Comparison of ENCODE assay signal across 8 mouse cellular contexts in the genomic region with DNA sequence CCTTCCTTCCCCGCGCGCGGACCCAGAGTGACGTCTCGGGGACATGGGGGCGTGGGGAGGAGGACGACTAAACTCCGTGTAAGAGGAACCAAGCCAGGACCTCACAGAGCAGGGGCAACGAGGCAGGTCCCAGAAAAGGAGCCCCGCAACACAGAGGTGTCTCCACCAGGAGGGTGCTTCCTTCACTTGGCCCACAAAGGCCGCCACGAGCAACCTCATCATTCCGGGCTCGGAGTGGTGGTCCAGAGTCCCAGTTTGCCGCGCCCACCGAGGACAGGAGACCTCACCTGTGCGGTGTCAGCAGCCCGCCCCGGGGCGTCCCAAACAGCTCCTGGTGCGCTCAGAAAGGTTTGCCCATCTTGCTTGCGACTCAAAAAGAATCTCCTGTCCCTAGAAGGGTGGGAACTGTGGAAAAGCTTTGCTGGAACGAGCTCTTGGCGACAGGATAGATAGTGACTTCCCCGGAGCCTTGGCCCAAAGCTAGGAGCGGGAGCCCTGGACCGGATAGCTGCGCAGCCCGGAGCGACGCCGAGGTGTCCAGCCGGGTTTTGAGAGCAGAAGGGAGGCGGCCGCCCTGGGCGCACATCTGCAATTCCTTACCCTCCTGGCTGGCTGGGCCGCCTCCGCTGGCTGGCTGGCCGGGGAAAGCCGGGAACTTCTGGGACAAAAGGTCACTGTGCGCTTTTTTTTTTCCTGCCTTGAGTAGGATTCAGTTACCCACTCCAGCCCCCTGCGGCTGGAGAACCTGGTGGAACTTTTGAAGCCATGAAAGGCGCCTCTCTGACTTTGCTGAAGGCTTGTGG. TPM values are rescaled to one million over a fixed set of nuclear protein-coding genes. Genes with fewer than 3 reads are reported as not detected.
A peak's percentile ranks its signal among the peaks of the same experiment; 100 is the strongest.
DNase-seq lines count a peak whose midpoint lies in the region; ATAC-seq and TF ChIP-seq lines count a peak whose summit lies in the region.

No protein-coding gene starts in this region.

- ATAC-seq in hindbrain, postnatal 0 days = no peak; the same call in 1 of the 2 replicates
- ATAC-seq in liver, embryonic 13.5 days (ENCODE audit: low read depth) = peak; percentile 45
- ATAC-seq in neural tube, embryonic 12.5 days (ENCODE audit: low FRiP score, low read depth) = peak; percentile 77
- no peak for ATAC-seq in inflammation-experienced regulatory T-cells, adult 6 months

- H3K4me1 ChIP-seq in hindbrain, postnatal 0 days (ENCODE audit: insufficient read depth, low read length) = no peaks in the 10 kb centered on the region
- peaks cover 31% of the 10 kb centered on the region for H3K4me1 ChIP-seq in liver, embryonic 13.5 days (replicated peaks)
- peaks cover 14% of the 10 kb centered on the region for H3K4me1 ChIP-seq in neural tube, embryonic 12.5 days

- H3K9me3 ChIP-seq in hindbrain, postnatal 0 days (ENCODE audit: low read length) = 0 out of 2 replicates have a peak, but pooled peaks cover 2% of the 10 kb centered on the region
- H3K9me3 ChIP-seq in liver, embryonic 13.5 days (replicated peaks) = no peaks in the 10 kb centered on the region
- no peaks in the 10 kb centered on the region for H3K9me3 ChIP-seq in neural tube, embryonic 12.5 days

- WGBS in hindbrain, postnatal 0 days = 3% methylated on average over 43 of the region's 45 CpGs
- 4% methylated on average over 45 of the region's 45 CpGs for WGBS in liver, embryonic 13.5 days (ENCODE audit: insufficient replicate concordance)
- WGBS in neural tube, embryonic 12.5 days = 1% methylated on average over 45 of the region's 45 CpGs

- H3K9ac ChIP-seq in hindbrain, postnatal 0 days (replicated peaks; ENCODE audit: low read length) = peak overlapping the region; percentile 60
- H3K9ac ChIP-seq in liver, embryonic 13.5 days = peak overlapping the region; percentile 67
- peak overlapping the region; percentile 75 for H3K9ac ChIP-seq in neural tube, embryonic 12.5 days

- H3K4me3 ChIP-seq in hindbrain, postnatal 0 days (ENCODE audit: low read length) = peak overlapping the region; percentile 52
- peak overlapping the region; percentile 58 for H3K4me3 ChIP-seq in liver, embryonic 13.5 days (replicated peaks)
- peak overlapping the region; percentile 45 for H3K4me3 ChIP-seq in neural tube, embryonic 12.5 days

- H3K27ac ChIP-seq in hindbrain, postnatal 0 days = no peak overlapping the region
- H3K27ac ChIP-seq in liver, embryonic 13.5 days = no peak overlapping the region
- H3K27ac ChIP-seq in neural tube, embryonic 12.5 days = no peak overlapping the region

- TF ChIP-seq CTCF in hindbrain, postnatal 0 days (IDR thresholded peaks at IDR 0.05; ENCODE audit: low read depth) = no peak

- DNase-seq in heart, adult 11 months = peak; percentile 96
- no peak for DNase-seq in heart, adult 8-10 months (ENCODE audit: low spot score)
- peak; percentile 72 for DNase-seq in embryo, embryonic 10 days (ENCODE audit: low spot score)
- peak; percentile 67 for DNase-seq in gastrocnemius, postnatal 25 days
- no peak for DNase-seq in hindbrain, postnatal 0 days (ENCODE audit: low spot score)
- no peak for DNase-seq in liver, embryonic 13.5 days

- H3K4me2 ChIP-seq in hindbrain, postnatal 0 days (ENCODE audit: low read depth, low read length) = peak overlapping the region; percentile 89
- peak overlapping the region; percentile 86 for H3K4me2 ChIP-seq in liver, embryonic 13.5 days
- H3K4me2 ChIP-seq in neural tube, embryonic 12.5 days (replicated peaks) = peak overlapping the region; percentile 97

- no peaks in the 10 kb centered on the region for H3K36me3 ChIP-seq in hindbrain, postnatal 0 days (ENCODE audit: insufficient read depth, low read length)
- H3K36me3 ChIP-seq in liver, embryonic 13.5 days = no peaks in the 10 kb centered on the region
- no peaks in the 10 kb centered on the region for H3K36me3 ChIP-seq in neural tube, embryonic 12.5 days

- no peaks in the 10 kb centered on the region for H3K27me3 ChIP-seq in hindbrain, postnatal 0 days (ENCODE audit: insufficient read depth, low read length)
- H3K27me3 ChIP-seq in liver, embryonic 13.5 days = peaks cover 55% of the 10 kb centered on the region
- no peaks in the 10 kb centered on the region; the same call in 1 of the 2 replicates for H3K27me3 ChIP-seq in neural tube, embryonic 12.5 days (replicated peaks)

RNA-seq across cellular contexts. Expression of a gene that starts 0.6 kb away (rescaled TPM):
- total RNA-seq in heart, adult 8-10 months (2022) = 10 to 100 TPM in 1 of 4 experiments, 1 to 10 TPM in 3; 6.6 to 12.9 (median 8.8) TPM
- total RNA-seq in gastrocnemius, postnatal 25 days (2021) = 1 to 10 TPM; 5.5 to 6.5 TPM
- total RNA-seq in hindbrain, postnatal 0 days (2014; rRNA removed) = 2.5 and 3.8 TPM in 2 replicates
- polyA plus RNA-seq in hindbrain, postnatal 0 days (2015; fragmentation: Nextera tagmentation; extraction: Ambion mirVana) = 5.0 and 5.4 TPM in 2 replicates
- 1.6 and 1.8 TPM in 2 replicates for polyA plus RNA-seq in liver, embryonic 13.5 days (2015; fragmentation: Nextera tagmentation; extraction: Ambion mirVana)
- polyA plus RNA-seq in neural tube, embryonic 12.5 days (2016; fragmentation: Nextera tagmentation; extraction: Ambion mirVana) = 8.1 and 8.2 TPM in 2 replicates
- 1 to 10 TPM in 2 of 3 experiments, under 1 TPM in 1; 0.28 to 3.0 (median 1.3) TPM for polyA plus RNA-seq in inflammation-experienced regulatory T-cells, adult 6 months (2017; shearing (Covaris generic))

RNA-seq across cellular contexts. Expression of a gene that starts 52.0 kb away (rescaled TPM):
- 10 to 100 TPM; 42.8 to 47.4 (median 43.5) TPM for total RNA-seq in heart, adult 8-10 months (2022)
- total RNA-seq in gastrocnemius, postnatal 25 days (2021) = 10 to 100 TPM; 40.7 to 47.1 TPM
- 124 and 127 TPM in 2 replicates for total RNA-seq in hindbrain, postnatal 0 days (2014; rRNA removed)
- polyA plus RNA-seq in hindbrain, postnatal 0 days (2015; fragmentation: Nextera tagmentation; extraction: Ambion mirVana) = 66.4 and 70.4 TPM in 2 replicates
- 21.6 and 28.3 TPM in 2 replicates for polyA plus RNA-seq in liver, embryonic 13.5 days (2015; fragmentation: Nextera tagmentation; extraction: Ambion mirVana)
- polyA plus RNA-seq in neural tube, embryonic 12.5 days (2016; fragmentation: Nextera tagmentation; extraction: Ambion mirVana) = 52.1 and 58.7 TPM in 2 replicates
- polyA plus RNA-seq in inflammation-experienced regulatory T-cells, adult 6 months (2017; shearing (Covaris generic)) = 10 to 100 TPM; 15.9 to 20.5 (median 17.6) TPM

Comparison
In these comparisons a context has a peak if more than half of its experiments do, and no peak if none do; other contexts are left out.
1. DNase-seq: peak in heart, adult 11 months (single experiment), embryo, embryonic 10 days (single experiment) and gastrocnemius, postnatal 25 days (single experiment); none in heart, adult 8-10 months (single experiment), hindbrain, postnatal 0 days (single experiment) and liver, embryonic 13.5 days (single experiment).
2. ATAC-seq: peak in liver, embryonic 13.5 days (single experiment) and neural tube, embryonic 12.5 days (single experiment); none in hindbrain, postnatal 0 days (single experiment) and inflammation-experienced regulatory T-cells, adult 6 months (single experiment).
3. Peak in every context shown above with its lines, with median percentiles within 50 percentile points of each other: H3K4me2 ChIP-seq, H3K4me3 ChIP-seq and H3K9ac ChIP-seq.